Mouse (Mus musculus): ENCODE measurements around the gene Clta.

DNA sequence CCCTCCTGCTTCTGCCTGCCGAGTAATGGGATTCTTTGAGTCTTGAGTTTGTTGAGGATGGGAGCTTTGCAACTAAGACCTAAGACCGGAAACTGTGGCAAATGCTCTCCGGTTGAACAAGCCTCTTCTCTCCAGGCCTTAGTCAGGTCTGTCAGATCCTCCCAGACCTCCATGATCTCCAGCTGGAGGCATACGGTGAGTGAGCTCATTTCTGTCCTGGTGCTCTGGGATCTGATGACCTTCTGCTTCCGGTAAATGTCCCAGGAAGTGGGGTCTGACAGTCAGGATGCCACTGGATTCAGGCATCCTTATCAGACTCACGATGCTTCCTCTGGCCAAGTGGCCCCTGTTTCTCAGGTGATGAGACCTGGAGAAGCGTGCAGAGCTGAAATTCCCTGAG, 23.0 kb upstream of the Clta start:
- TF ChIP-seq CTCF (IDR thresholded peaks at IDR 0.05; ENCODE audit: low read depth) (no peak), EP300 (IDR thresholded peaks at IDR 0.05; ENCODE audit: low read depth) (no peak)
